Mouse (Mus musculus) adrenal gland, postnatal 14 days (tissue): ENCODE measurements around the gene Clec4g. TPM values are rescaled to one million over a fixed set of nuclear protein-coding genes. Genes with fewer than 3 reads are reported as not detected.
"Not testable (repeated sequence)": the region's sequence is repeated elsewhere in the genome, so short reads cannot be mapped to it uniquely, and the experiment has no call there.

Experiments
- DNase-seq: peaks from one replicate; pipeline ENCODE4 v3.0.0; 2021; ENCODE audit warnings: mixed read lengths
- long read RNA-seq, 2 experiments: library from polyadenylated mRNA; stranded (forward); transcript quantifications; one replicate each; pipeline ENCODE4 v2.0.0; 2021
- total RNA-seq: library from RNA; stranded (reverse); gene quantifications from 2 replicates; pipeline ENCODE4 v1.2.3, GENCODE M21; 2021

Gene Clec4g
- 2.6 and 7.4 TPM in 2 replicates for total RNA-seq
- long read RNA-seq, experiment 1, result 0 reads
- long read RNA-seq, experiment 2, partial matches to known transcripts, result 0 of 5 reads
- long read RNA-seq, experiment 2, other reads (novel, unspliced or antisense), result 1 of 5 reads

GRCm38 (mm10) chr8:3720551-3720950 is at the start of gene Clec4g:
Gene Clec4g, minus strand, starts transcription at chr8:3720651.
- no peak for DNase-seq

DNA sequence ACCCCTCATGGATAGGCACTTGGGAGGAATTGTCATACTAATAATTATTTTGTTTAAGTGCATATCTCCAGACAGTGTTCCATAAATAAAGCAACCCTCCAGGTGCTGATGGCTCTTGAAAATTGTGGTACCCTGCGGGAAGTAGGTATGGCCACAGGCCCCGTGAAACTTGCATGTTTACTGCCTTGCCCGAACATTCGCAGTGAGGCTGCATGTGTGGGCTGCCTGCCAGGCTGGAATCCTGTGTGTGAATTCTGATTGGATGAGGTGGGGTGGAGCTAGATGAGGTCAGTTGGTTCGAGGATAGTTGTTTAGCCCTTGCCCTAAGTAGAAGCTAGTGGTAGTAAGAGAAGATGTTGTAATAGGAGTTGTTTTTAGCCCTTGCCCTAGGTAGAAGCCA is 48.2 kb upstream of the Clec4g start:
- not testable (repeated sequence) for DNase-seq

- peak; percentile 68 for DNase-seq
Measured at GRCm38 (mm10) chr8:3754261-3754850, 33.9 kb upstream of the Clec4g start.

DNA sequence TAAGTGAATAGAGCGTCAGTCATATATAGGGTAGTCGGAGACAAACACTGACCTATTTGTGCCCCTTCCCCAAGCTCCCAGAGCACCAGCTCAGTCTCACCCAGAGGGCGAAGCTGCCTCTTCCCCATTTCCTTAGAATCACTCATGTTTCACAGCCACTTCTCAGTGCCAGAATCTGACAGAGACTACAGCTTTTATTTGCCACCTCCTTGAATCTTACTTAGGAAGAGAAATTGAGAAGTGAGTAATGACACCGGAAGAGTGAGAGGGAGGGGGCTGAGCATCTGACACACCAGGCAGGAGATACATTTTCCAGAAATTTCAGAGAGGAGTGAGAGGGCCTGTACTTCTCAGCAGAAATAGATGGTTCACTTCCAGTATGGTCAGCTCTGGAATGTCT is 28.3 kb upstream of the Clec4g start, which contains the start of gene Cd209a:
Gene Cd209a (minus strand): TSS at position 224 of the 400 bp plus-strand sequence.
- no peak for DNase-seq

DNA sequence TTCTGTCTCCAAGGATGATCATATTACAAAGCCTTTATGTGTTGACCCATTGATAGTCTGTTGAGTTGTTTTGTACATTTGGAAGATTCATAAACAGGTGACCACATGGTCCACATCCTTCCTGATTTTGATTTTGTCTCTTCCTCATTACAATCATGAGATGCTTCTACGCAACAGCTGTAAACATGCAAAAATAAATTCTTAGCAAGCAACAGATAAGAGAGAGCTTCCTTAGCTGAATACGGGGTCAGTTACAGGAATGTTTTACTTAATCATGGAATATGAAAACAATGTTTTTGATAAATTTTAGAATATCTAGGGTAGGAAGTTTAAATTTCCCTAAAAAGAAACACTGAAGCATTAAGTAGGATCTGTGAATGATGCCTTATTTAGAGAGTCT is 16.5 kb upstream of the Clec4g start:
- DNase-seq, result no peak

DNA sequence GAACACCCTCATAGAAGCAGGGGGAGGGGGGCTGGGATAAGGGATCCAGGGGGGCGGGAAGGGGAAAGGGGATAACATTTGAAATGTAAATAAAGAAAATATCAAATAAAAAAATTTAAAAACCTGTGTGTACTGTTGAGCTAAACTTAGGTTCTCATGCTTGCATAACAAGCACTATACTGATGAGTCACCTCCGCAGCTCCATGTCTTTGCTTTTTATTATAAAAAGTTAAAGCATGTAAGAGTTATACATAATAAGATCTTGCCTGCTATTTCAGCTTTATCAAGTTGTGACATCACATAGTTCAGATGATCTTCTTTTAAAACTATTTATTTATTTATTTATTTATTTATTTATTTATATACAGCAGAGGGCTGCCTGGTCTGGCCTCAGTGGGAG is 15.1 kb upstream of the Clec4g start:
- no peak for DNase-seq

DNA sequence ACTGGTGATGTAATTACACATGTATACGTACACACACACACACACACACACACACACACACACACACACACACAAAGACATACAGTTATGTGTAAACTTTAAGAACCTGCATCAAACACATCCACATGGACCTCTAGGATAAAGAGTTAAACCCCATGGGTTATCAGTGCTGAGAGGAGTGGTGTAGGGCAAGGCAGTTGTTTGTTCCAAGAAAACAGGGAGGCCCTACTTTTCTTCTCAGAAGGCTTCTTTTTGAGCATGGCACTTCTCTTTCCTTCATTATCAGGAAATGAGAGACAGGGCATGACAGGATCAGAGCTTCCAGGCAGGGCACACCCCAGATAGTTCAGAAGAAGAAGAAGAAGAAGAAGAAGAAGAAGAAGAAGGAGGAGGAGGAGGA is 13.6 kb upstream of the Clec4g start:
- no peak for DNase-seq

DNA sequence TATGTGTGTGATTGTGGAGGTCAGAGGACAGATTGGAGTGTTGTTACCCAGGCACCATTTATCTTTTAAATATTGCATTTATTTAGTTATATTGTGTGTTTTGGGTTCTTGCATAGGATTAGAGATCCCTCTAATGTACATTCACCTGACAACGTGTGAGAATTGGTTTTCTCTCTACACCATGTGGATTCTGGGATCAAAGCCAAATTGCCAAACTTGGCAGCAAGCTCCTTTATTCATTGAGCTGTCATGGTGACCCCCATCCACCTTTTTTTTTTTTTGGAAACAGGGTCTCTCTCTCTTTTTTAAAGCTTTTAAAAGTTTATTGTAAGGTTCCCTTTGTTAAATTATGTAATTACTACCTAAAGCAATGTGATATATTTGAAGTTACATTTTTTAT is 590 bp upstream of the Clec4g start:
- no peak for DNase-seq

GRCm38 (mm10) chr8:3718559-3718958 is 1.9 kb downstream of the Clec4g start:
- peak; percentile 84 for DNase-seq

- no peak for DNase-seq
Measured at GRCm38 (mm10) chr8:3717321-3717954, 3.0 kb downstream of the Clec4g start.

DNA sequence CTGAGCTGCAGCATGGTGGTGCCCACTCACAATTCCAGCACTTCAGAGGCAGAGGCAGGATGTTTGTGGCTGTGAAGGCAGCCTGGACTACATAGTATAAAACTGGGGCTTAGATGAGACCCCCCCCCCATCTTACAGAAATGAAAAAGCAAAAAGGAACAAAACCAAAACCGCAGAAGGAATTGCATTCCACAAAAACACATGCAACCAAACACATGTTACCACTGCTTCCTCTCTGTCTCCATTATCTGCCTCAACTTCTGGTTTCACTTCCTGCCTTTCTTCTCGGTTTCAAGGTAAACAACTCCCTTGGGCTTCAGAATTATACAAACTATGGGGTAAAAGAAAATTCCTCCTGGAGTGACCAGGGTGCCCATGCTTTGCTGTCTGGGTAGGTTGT is 8.8 kb downstream of the Clec4g start:
- DNase-seq, result no peak

DNA sequence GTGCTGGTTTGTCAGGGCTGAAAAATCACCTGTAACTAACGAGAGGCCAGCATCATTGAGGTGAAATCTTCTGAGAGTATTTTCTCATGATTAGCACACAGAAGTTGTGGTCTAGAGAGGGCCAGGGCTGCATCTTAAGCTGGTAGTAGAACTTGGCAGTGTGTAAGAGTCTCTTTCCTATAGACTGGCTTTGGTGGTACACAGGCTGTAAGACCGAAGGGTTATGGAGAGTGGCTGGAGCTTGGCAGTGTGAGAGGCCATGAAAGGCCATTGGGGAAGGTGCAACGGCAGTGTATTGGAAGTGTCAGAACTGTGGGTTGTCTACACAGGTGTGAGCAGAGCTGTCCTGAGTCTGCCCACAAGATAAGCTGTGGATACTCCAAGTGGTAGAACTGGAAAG is 10.1 kb downstream of the Clec4g start:
- DNase-seq, result no peak

- DNase-seq, result no peak
Measured at GRCm38 (mm10) chr8:3707611-3708010, 12.8 kb downstream of the Clec4g start.

DNA sequence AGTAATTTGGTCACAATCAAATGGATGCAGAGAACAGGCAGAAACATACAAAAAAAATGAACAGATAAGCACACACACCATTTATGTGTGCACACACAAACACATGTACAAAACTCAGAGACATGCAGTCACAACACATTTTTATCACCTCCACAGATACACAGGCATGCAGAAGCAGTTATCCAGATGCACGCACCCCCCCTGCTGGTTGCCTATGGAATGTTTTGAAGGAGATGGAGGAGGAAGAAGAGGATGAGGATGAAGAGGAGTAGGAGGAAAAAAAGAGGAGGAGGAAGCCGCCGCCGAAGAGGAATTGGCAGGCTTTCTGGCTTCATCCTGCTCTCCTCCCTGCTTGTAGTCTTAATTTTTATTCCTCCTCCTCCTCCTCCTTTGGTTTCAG is 14.7 kb downstream of the Clec4g start:
- DNase-seq, result peak; percentile 21

DNA sequence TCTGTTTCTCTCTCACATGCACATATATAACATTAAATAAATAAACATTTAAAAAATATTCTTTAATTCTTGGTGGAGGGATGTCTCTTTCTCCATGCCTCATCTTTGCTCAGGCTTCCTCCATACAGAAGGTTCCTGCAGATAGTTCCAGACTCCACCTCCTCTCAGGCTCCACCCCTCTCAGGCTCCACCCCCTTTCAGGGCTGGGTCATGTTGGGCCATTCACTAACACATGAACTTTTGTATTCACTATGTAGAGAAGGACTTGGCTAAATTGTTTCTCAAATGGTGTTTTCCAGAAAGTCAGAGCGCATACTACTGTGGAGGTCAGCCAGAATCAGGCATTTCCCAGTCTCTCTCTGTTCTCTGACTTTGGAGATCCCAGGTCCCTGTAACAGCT is 19.0 kb downstream of the Clec4g start:
- no peak for DNase-seq

DNA sequence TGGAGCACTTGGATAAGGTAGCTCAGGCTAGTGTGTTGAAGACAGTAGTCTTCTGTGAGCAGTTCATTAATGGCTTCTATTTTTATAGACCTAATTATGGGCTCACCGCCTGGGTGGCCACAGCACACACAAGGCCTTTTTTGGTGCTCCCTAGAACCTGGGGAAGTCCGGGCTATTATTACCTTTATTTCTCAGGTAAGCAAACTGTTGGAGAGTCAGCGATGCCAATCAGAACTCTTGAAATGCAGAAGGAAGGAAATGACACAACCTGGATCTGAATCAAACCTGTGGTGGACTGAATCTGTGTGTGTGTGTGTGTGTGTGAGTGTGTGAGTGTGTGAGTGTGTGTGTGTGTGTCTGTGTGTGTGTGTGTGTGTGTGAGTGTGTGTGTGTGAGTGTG is 26.3 kb downstream of the Clec4g start, which contains the start of gene Fcer2a:
Gene Fcer2a (minus strand): TSS at position 55 of the 400 bp plus-strand sequence.
- DNase-seq, result no peak

DNA sequence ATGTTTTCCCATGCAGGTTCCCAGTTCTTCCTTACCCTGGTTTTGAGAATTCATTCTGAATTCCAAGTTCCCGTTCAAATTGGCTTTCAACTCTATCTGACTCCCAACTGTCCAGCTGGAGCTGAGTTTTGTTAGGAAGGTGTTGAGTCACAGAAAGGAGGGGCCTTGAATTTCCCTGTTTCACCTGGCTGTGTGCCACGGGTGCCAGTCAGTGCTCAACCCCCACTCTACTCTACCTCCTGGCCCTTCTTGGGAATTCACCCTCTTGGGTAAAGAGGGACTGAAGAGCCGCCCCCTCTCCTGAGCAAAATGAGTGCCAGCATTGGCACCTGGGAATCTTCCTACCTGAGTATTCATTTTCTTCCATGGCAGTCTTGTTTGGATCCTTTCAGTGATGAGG is 29.7 kb downstream of the Clec4g start:
- DNase-seq, result peak; percentile 55

- peak; percentile 1 for DNase-seq
Measured at GRCm38 (mm10) chr8:3687537-3687936, 32.9 kb downstream of the Clec4g start.

DNA sequence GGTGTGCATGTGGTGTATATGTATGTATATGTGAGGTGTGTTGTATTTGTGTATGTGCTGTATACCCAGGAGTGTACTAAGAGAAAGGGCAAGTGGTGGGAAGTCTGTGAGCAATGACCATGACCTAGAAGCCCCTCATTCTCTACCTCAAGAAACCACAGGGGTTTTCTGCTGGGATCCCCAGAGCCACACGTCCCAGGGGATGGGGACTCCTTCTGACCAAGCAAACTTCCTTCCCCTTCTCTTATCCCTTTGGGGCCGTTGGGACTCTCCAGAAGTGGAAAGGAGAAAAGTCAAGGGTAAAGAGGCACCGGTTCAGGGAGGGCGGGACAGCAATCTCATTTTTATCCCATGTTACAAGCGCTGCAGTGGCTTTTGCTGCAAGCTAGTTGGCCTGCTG is 35.0 kb downstream of the Clec4g start:
- no peak for DNase-seq

GRCm38 (mm10) chr8:3684530-3684929 is 35.9 kb downstream of the Clec4g start:
- DNase-seq, result peak; percentile 1

GRCm38 (mm10) chr8:3683408-3684176 is 36.9 kb downstream of the Clec4g start:
- DNase-seq, result peak; percentile 48

DNA sequence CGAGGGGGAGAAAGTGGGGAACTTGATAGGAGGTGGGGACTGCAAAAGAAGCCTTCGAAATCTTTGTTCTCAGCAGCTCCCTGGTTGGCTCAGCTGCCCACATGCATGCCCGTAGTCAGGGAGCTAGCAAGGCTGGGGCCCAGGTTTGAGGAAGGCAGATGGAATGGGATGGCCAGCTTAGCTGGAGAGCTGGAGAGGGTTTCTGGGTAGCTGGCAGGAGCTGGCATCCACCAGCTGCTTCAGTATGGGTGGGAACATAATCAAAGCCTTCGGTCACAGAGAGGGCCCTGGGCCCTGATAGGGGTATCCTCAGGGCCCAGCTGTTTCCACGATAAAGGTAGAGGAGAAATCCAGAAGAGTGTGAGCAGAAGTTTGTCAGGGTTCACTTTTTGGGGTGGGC is 38.0 kb downstream of the Clec4g start:
- DNase-seq, result no peak

DNA sequence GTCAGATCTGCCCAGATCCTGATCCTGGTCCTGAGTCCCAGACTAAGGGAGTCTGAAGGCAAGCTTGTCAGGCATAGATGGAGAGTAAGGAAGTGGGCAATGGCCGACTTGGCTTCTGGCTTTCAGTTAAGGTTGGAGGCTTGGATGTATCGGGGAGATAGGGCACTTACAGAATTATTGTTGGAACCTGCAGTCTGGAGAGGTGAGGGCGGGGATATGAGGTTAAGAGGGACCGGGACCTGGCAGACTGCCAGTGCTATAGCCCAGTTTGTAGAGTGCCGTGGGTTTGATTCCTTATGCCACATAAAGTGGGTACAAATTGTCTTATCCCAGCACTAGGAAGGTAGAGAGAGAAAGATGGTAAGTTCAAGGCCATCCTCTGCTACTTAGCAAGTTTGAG is 40.8 kb downstream of the Clec4g start:
- DNase-seq, result no peak
